Mouse (Mus musculus): ENCODE data around the gene Hibadh.

Hibadh gene

GRCm38 (mm10) chr6:52505777-52506755, 134.1 kb downstream of the Hibadh start:
- DNase-seq (ENCODE audit: extremely low read depth, insufficient read length, low spot score), result no peak

- no peak for DNase-seq (ENCODE audit: extremely low read depth, insufficient read length, low spot score)
These were observed 135.3 kb downstream of the Hibadh start for GRCm38 (mm10) chr6:52504676-52505460.

GRCm38 (mm10) chr6:52502986-52503385, 137.2 kb downstream of the Hibadh start:
- no peak for DNase-seq (ENCODE audit: extremely low read depth, insufficient read length, low spot score)

- DNase-seq (ENCODE audit: extremely low read depth, insufficient read length, low spot score), result no peak
These were observed 138.7 kb downstream of the Hibadh start for GRCm38 (mm10) chr6:52501479-52501878.
